Mouse (Mus musculus) midbrain, embryonic 10.5 days (tissue): ENCODE data around the gene Mtcl1. TPM values are rescaled to one million over a fixed set of nuclear protein-coding genes. Genes with fewer than 3 reads are reported as not detected.

Experiments used
- polyA plus RNA-seq: library from polyadenylated mRNA; unstranded; fragments of >200 nt; fragmentation: Nextera tagmentation; extraction: Ambion mirVana; gene quantifications from 2 replicates; pipeline ENCODE4 v1.2.1, GENCODE M21; 2016

The Mtcl1 gene
- polyA plus RNA-seq, 1 experiment from 2014 or later = 45.9 TPM

Other genes with a start within 250 kb of the Mtcl1 start
- gene Rab12, start 70.0 kb upstream of the Mtcl1 start, polyA plus RNA-seq = 24.6 and 31.4 TPM in 2 replicates
- not detected in 2 replicates for gene Themis3, start 144.9 kb upstream of the Mtcl1 start, polyA plus RNA-seq